Comparison of ENCODE assay signal across 8 mouse cellular contexts in the genomic region with DNA sequence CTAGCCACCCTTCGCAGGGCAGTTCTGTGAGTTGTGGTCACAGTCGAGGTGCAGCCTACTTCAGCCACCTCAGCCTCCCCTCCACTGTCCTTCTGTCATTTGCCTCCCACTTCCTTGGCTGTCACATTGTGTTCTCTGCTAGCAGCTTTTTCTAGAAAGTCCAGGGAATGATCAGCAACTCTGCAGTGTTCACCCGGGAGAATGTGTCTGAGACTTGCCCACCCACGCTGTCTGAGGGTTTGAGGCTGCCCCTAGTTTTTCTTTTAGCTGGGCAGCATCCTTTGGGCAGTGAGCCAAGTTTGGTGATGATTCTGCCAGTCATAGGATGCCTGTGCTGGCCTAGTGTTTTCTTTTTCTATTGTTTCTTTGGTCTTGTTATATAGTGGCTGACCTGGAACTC. TPM values are rescaled to one million over a fixed set of nuclear protein-coding genes. Genes with fewer than 3 reads are reported as not detected.
A peak's percentile ranks its signal among the peaks of the same experiment; 100 is the strongest.
DNase-seq lines count a peak whose midpoint lies in the region; ATAC-seq and TF ChIP-seq lines count a peak whose summit lies in the region.

No protein-coding gene starts in this region.

- no peak for DNase-seq in liver, adult 2 months (ENCODE audit: extremely low read depth, low read depth, low spot score)
- no peak for DNase-seq in liver
- peak; percentile 28 to 45 for DNase-seq in cerebellum, postnatal 36 days
- DNase-seq in heart, postnatal 0 days (ENCODE audit: low spot score) = no peak
- DNase-seq in spleen, adult 18-20 months = no peak
- no peak for DNase-seq in ovary, postnatal 10 days (ENCODE audit: low spot score)
- no peak for DNase-seq in kidney, postnatal 14 days

- no peak for TF ChIP-seq POLR2A in liver, adult 2 months (IDR thresholded peaks at IDR 0.05; ENCODE audit: extremely low read depth, insufficient read depth, low read length)

- H3K9ac ChIP-seq in liver, adult 2 months (ENCODE audit: low read depth, low read length) = 0 out of 2 replicates have a peak overlapping the region, but pooled peaks have one; percentile 14
- no peak overlapping the region for H3K9ac ChIP-seq in heart, postnatal 0 days (replicated peaks; ENCODE audit: low read depth, low read length)
- H3K9ac ChIP-seq in liver, embryonic 16.5 days (ENCODE audit: low read depth, low read length) = peak overlapping the region; percentile 94

- peaks cover 52% of the 10 kb centered on the region; the same call in 1 of the 2 replicates for H3K79me2 ChIP-seq in liver, adult 2 months (ENCODE audit: control insufficient read depth, insufficient read depth, low read length)

- TF ChIP-seq CTCF in liver, adult 2 months (IDR thresholded peaks at IDR 0.05; ENCODE audit: low read depth, low read length) = no peak
- no peak for TF ChIP-seq CTCF in heart, postnatal 0 days (IDR thresholded peaks at IDR 0.05; ENCODE audit: low read depth)

- H3K36me3 ChIP-seq in liver, adult 2 months (ENCODE audit: control insufficient read depth, insufficient read depth, low read length) = no peaks in the 10 kb centered on the region
- H3K36me3 ChIP-seq in heart, postnatal 0 days (replicated peaks; ENCODE audit: control insufficient read depth, insufficient read depth, low read length) = no peaks in the 10 kb centered on the region
- H3K36me3 ChIP-seq in liver, embryonic 16.5 days (ENCODE audit: control insufficient read depth, insufficient read depth) = no peaks in the 10 kb centered on the region

- peaks cover 50% of the 10 kb centered on the region for H3K4me1 ChIP-seq in liver, adult 2 months (ENCODE audit: control insufficient read depth, insufficient read depth, low read length)
- H3K4me1 ChIP-seq in heart, postnatal 0 days (ENCODE audit: control insufficient read depth, insufficient read depth) = peaks cover 65% of the 10 kb centered on the region
- peaks cover 57% of the 10 kb centered on the region for H3K4me1 ChIP-seq in liver, embryonic 16.5 days (ENCODE audit: control insufficient read depth, low read depth, low read length)

- TF ChIP-seq EP300 in heart, postnatal 0 days (IDR thresholded peaks at IDR 0.05; ENCODE audit: low read depth) = no peak

- H3K27ac ChIP-seq in liver, adult 2 months (replicated peaks; ENCODE audit: insufficient read depth, low read depth, low read length) = peak overlapping the region; percentile 60
- H3K27ac ChIP-seq in heart, postnatal 0 days (ENCODE audit: low read depth) = peak overlapping the region; percentile 87
- no peak overlapping the region for H3K27ac ChIP-seq in liver, embryonic 16.5 days (ENCODE audit: low read length)

- no peak overlapping the region for H3K4me3 ChIP-seq in liver, adult 2 months (ENCODE audit: insufficient read depth, low read depth, low read length)
- H3K4me3 ChIP-seq in heart, postnatal 0 days (ENCODE audit: low read depth, low read length) = peak overlapping the region; percentile 96; the same call in 1 of the 2 replicates
- peak overlapping the region; percentile 97 for H3K4me3 ChIP-seq in liver, embryonic 16.5 days (ENCODE audit: low read depth, low read length)

- no peaks in the 10 kb centered on the region for H3K9me3 ChIP-seq in heart, postnatal 0 days (replicated peaks; ENCODE audit: control insufficient read depth, low read length)
- H3K9me3 ChIP-seq in liver, embryonic 16.5 days (replicated peaks; ENCODE audit: control insufficient read depth, low read length) = no peaks in the 10 kb centered on the region

- whole genome bisulfite sequencing in liver, adult 2 months = 51% methylated on average over 4 of the region's 4 CpGs
- 25% methylated on average over 4 of the region's 4 CpGs for WGBS in heart, postnatal 0 days
- WGBS in liver, embryonic 16.5 days (ENCODE audit: insufficient replicate concordance) = 53% methylated on average over 4 of the region's 4 CpGs

- peak overlapping the region; percentile 93 for H3K4me2 ChIP-seq in heart, postnatal 0 days (ENCODE audit: low read depth, low read length)
- H3K4me2 ChIP-seq in liver, embryonic 16.5 days (ENCODE audit: low read depth, low read length) = peak overlapping the region; percentile 76

- H3K27me3 ChIP-seq in liver, adult 2 months (ENCODE audit: control insufficient read depth, insufficient read depth, low read length) = no peaks in the 10 kb centered on the region
- no peaks in the 10 kb centered on the region for H3K27me3 ChIP-seq in heart, postnatal 0 days (ENCODE audit: control insufficient read depth, insufficient read depth, low read length)
- H3K27me3 ChIP-seq in liver, embryonic 16.5 days (ENCODE audit: control insufficient read depth, insufficient read depth, low read depth, low read length) = no peaks in the 10 kb centered on the region

- no peak for ATAC-seq in heart, postnatal 0 days (ENCODE audit: insufficient read depth, low read depth)
- ATAC-seq in liver, embryonic 16.5 days (ENCODE audit: low read depth) = no peak

RNA-seq across cellular contexts. Expression of a gene that starts 2.0 kb away (rescaled TPM):
- total RNA-seq in liver, adult 2 months (2014; rRNA removed) = 2.4 and 3.6 TPM in 2 replicates
- polyA plus RNA-seq in liver, adult 2 months (2012; rRNA removed) = 13.0 and 14.8 TPM in 2 replicates
- 19.4 and 32.8 TPM in 2 replicates for total RNA-seq in heart, postnatal 0 days (2014; rRNA removed; ENCODE audit: low replicate concordance)
- polyA plus RNA-seq in heart, postnatal 0 days (2015; fragmentation: Nextera tagmentation; extraction: Ambion mirVana) = 13.1 and 14.0 TPM in 2 replicates
- 6.0 and 7.5 TPM in 2 replicates for polyA plus RNA-seq in liver, embryonic 16.5 days (2015; fragmentation: Nextera tagmentation; extraction: Ambion mirVana)

RNA-seq across cellular contexts. Expression of a gene that starts 14.9 kb away (rescaled TPM):
- 22.3 and 35.2 TPM in 2 replicates for total RNA-seq in liver, adult 2 months (2014; rRNA removed)
- 38.1 and 49.2 TPM in 2 replicates for polyA plus RNA-seq in liver, adult 2 months (2012; rRNA removed)
- total RNA-seq in heart, postnatal 0 days (2014; rRNA removed; ENCODE audit: low replicate concordance) = 72.7 and 77.9 TPM in 2 replicates
- polyA plus RNA-seq in heart, postnatal 0 days (2015; fragmentation: Nextera tagmentation; extraction: Ambion mirVana) = 31.6 and 34.3 TPM in 2 replicates
- polyA plus RNA-seq in liver, embryonic 16.5 days (2015; fragmentation: Nextera tagmentation; extraction: Ambion mirVana) = 20.9 and 21.2 TPM in 2 replicates

RNA-seq across cellular contexts. Expression of a gene that starts 41.0 kb away (rescaled TPM):
- 6.7 and 8.6 TPM in 2 replicates for total RNA-seq in liver, adult 2 months (2014; rRNA removed)
- polyA plus RNA-seq in liver, adult 2 months (2012; rRNA removed) = 12.7 and 17.8 TPM in 2 replicates
- 8.8 and 12.7 TPM in 2 replicates for total RNA-seq in heart, postnatal 0 days (2014; rRNA removed; ENCODE audit: low replicate concordance)
- polyA plus RNA-seq in heart, postnatal 0 days (2015; fragmentation: Nextera tagmentation; extraction: Ambion mirVana) = 25.2 and 26.0 TPM in 2 replicates
- polyA plus RNA-seq in liver, embryonic 16.5 days (2015; fragmentation: Nextera tagmentation; extraction: Ambion mirVana) = 23.4 and 30.1 TPM in 2 replicates

RNA-seq across cellular contexts. Expression of a gene that starts 41.5 kb away (rescaled TPM):
- total RNA-seq in liver, adult 2 months (2014; rRNA removed) = 16.0 and 17.4 TPM in 2 replicates
- polyA plus RNA-seq in liver, adult 2 months (2012; rRNA removed) = 29.4 and 42.2 TPM in 2 replicates
- total RNA-seq in heart, postnatal 0 days (2014; rRNA removed; ENCODE audit: low replicate concordance) = 29.3 and 50.6 TPM in 2 replicates
- polyA plus RNA-seq in heart, postnatal 0 days (2015; fragmentation: Nextera tagmentation; extraction: Ambion mirVana) = 41.8 and 44.4 TPM in 2 replicates
- polyA plus RNA-seq in liver, embryonic 16.5 days (2015; fragmentation: Nextera tagmentation; extraction: Ambion mirVana) = 61.4 and 64.7 TPM in 2 replicates

RNA-seq across cellular contexts. Expression of a gene that starts 48.1 kb away (rescaled TPM):
- 0.13 and 0.18 TPM in 2 replicates for total RNA-seq in liver, adult 2 months (2014; rRNA removed)
- 0.09 and 0.21 TPM in 2 replicates for polyA plus RNA-seq in liver, adult 2 months (2012; rRNA removed)
- 4.0 TPM in 1 of 2 replicates, not detected in the other for total RNA-seq in heart, postnatal 0 days (2014; rRNA removed; ENCODE audit: low replicate concordance)
- 0.18 and 0.22 TPM in 2 replicates for polyA plus RNA-seq in heart, postnatal 0 days (2015; fragmentation: Nextera tagmentation; extraction: Ambion mirVana)
- 0.08 TPM in 1 of 2 replicates, not detected in the other for polyA plus RNA-seq in liver, embryonic 16.5 days (2015; fragmentation: Nextera tagmentation; extraction: Ambion mirVana)

Comparison
In these comparisons a context has a peak if more than half of its experiments do, and no peak if none do; other contexts are left out.
1. DNase-seq: peak in cerebellum, postnatal 36 days (2 of 2); none in liver, adult 2 months (single experiment), liver (single experiment), heart, postnatal 0 days (single experiment), spleen, adult 18-20 months (0 of 2), ovary, postnatal 10 days (single experiment) and kidney, postnatal 14 days (single experiment).